Mouse (Mus musculus) T-helper 17 cell (primary cell): ENCODE measurements around the gene Polr1e.
"Not testable (repeated sequence)": the region's sequence is repeated elsewhere in the genome, so short reads cannot be mapped to it uniquely, and the experiment has no call there.

Source experiments
- in situ Hi-C, 2 experiments: fragments of 300-600 bp; cut with MboI, MseI; formaldehyde crosslinking; loops; 1 replicate in 1 of 2; 2 replicates in 1 of 2; pipeline ENCODE4 v1.15.1; 2025; ENCODE audit warnings: high pct_unique_total_duplicates in 2 of 2

The Polr1e gene

GRCm38 (mm10) chr4:45047286-45047887 is 29.0 kb downstream of the Polr1e start:
- in situ Hi-C loops = loop anchor here in 1 of 2 experiments (5.0 kb wide), 1 partner anchor 80 kb away; no protein-coding TSS in a partner anchor

- in situ Hi-C loops = loop anchor here in 1 of 2 experiments (5.0 kb wide), 1 partner anchor 81 kb away; no protein-coding TSS in a partner anchor
Measured at GRCm38 (mm10) chr4:45047956-45048355, 29.6 kb downstream of the Polr1e start.

DNA sequence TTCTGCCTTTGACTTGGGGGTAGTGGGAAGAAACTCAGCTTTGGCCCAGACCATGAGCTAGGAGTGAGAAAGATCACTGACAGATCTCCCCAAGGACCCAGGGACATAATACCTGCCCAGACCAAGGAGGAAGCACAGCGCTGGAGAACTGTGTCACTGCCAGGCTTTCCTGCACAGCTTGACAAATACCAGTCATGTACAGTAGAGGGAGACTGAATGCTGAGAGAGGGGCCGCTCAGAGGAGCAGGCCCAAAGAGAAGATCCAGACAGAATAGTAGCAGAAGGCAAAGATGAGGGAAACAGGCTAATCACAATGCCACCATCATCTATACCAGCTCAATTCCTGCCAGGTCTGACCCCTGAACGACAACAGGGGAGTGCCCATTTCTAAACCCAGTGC is 36.5 kb downstream of the Polr1e start:
- in situ Hi-C loops = no loop called here

GRCm38 (mm10) chr4:45055451-45055850 is 37.1 kb downstream of the Polr1e start:
- in situ Hi-C loops = no loop called here

DNA sequence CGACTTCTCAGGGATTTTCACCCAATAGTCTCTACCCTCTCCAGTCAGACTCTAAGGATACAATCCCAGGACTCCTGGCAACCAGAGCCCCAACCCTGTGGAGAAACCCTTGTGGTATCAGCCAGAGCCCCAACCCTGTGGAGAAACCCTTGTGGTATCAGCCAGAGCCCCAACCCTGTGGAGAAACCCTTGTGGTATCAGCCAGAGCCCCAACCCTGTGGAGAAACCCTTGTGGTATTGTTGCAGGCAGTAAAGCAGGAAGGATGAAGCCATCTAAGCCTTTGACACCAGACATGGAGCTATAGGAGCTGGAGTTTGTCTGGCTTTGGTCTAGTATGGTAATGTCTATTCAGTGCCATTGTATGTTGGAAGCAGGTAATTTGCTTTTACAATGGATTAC is 45.5 kb downstream of the Polr1e start:
- in situ Hi-C loops = not testable (repeated sequence)

- in situ Hi-C loops = no loop called here
Measured at GRCm38 (mm10) chr4:45064577-45064976, 46.2 kb downstream of the Polr1e start.

- in situ Hi-C loops = no loop called here
Measured at GRCm38 (mm10) chr4:45066036-45066730, 47.8 kb downstream of the Polr1e start.

DNA sequence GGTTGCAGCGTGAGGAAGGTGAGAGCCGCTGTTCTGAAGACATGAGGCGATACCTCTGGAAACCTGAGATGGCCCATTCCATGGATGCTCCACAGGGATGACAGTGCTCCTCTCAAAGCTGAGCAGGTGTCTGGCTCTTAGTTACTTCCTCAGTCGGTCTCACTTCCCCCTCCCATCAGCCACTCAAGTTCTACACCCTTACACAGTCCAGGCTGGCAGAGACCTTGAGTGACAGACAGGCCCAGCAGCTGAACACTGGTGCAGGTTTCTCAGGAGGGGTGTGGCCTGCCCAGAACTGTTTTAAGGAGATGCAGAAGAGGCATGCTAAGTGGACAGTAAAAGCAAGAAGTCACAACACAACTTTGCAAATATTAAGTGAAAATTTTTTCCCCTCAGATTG is 49.4 kb downstream of the Polr1e start:
- in situ Hi-C loops = no loop called here

GRCm38 (mm10) chr4:45072261-45072973 is 54.0 kb downstream of the Polr1e start:
- in situ Hi-C loops = no loop called here

DNA sequence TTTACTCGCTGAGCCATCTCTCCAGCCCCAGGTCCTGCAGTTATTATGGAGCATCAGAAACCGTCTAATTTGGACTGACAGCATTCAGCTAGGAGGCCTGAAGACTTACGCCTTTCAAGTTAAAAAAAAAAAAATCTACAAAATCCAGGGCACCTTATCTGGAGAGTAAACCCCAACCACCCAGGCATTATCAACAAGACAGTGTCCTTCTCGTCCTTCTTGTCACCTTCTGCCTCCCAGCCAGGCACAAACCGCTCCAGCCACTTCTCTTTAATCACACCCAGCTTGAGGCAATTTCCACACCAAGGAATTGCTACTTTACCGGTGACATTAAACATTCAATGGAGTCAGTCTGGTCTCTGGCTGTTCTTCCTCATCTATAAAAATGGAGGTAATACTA is 55.2 kb downstream of the Polr1e start:
- in situ Hi-C loops = no loop called here

GRCm38 (mm10) chr4:45081041-45081440 is 62.7 kb downstream of the Polr1e start:
- in situ Hi-C loops = not testable (repeated sequence)

- in situ Hi-C loops = no loop called here
Measured at GRCm38 (mm10) chr4:45082951-45083350, 64.6 kb downstream of the Polr1e start.

DNA sequence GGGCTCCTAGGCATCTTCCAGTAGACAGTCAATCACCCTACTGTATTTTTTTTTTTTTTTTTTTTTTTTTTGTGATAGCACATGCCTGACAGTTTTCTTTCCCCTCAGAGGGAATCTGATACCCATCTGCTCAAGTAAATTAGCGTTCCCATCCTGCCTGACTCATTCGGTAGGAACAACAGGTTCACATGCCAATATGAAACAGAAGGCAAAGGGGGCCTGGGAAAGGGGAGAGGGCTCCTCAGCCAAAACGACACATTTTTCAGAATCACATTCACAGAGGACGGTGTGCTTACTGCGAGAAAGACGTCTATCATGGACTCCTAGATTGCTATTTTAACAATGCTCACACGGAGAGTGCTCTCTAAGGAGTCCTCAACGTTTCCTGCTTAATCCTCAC is 65.1 kb downstream of the Polr1e start:
- in situ Hi-C loops = no loop called here

DNA sequence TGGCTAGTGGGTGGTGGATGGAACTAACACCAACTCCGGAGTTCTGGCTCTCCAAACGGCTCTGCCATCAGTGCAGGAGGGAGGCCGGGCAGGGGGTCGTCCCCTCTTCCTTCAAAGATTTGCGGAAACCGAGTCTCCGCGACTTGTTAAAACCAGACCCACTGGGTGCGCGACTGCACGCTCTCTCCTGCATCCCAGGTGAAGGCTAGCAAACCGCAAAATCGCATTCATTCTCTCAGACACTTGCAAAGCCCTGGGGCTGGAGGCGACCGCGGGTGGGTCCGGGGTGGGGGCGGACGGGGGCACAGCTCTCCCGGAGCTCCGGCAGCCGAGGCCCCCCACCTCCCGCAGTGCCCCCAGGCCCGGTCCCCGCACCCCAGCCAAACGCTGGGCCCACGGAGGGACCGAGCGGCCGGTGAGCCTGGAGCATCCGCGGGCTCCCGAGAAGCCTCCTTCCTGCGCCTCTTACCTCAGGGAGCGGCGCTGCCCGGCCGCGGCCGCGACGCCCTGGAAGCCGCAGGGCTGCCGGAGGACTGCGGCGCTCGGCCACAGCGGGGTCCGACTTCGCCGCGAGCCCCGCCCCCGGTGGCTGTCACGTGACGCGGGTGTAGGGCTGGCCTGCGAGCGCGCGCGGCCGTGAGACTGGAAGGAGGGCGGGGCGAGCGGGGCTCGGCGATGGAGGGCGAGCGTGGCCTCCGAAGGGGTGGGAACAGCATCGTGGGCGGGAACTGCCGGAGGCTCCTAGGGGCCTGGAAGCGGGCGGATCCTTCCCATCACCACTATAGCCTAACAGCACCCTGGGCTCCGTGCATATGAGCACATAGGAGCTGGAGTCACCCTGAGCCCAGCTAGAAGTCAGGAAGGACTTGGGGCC is 65.9 kb downstream of the Polr1e start, which contains the start of gene Fbxo10:
Gene Fbxo10, minus strand, starts transcription at position 584 of the 874 bp plus-strand sequence.
- in situ Hi-C loops = no loop called here

DNA sequence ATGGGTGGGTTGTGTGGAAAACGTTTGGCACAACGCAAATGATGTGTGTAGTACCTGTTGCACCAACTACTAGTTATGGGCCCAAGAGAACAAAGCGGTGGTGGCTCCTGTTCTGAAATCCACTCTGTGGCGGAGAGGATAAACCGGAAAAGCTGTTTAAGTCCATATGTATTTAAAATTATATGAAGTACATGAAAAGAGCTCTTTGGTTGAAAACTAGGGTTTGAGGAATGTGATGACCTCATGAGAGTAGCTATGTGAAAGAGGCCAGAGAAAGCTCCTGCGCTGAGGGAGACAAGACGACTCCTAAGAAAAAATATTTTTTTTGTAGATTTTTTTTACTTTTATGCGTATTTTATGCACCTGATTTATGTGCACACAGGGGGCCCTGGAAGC is 66.5 kb downstream of the Polr1e start:
- in situ Hi-C loops = no loop called here
